18 mouse cellular contexts compared by ENCODE assay signal in the genomic region with DNA sequence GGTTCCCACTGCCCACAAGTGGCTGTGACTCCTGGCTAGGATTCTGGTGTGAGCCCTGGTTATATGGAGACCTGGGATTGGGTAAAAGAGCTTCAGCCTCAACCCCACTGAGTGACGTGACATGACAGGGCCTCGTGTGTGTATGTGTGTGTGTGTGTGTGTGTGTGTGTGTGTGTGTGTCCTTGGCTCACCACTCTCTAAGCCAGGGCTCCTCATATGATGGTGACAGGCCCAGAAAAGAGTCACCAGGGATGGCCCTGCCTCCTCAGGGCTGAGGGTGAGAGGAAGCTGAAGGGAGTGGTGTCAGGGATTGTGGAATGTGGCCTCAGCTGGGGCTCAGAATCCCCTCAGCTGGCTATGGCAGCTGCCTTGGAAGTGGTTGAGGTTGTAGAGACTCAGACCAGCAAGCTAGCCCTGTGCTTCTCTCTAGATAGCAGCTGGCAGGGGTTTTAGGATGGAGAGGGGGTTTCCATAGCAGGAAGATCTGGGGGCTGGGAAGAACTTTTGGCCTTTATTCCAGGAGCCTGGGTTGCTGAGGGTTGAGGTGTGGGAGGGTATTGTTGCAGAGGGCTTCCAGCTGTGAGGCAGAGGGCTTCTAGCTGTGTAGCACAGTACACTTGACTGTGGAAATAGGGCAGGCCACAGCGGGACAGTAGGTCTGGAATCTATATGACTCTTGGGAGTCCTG. TPM values are rescaled to one million over a fixed set of nuclear protein-coding genes. Genes with fewer than 3 reads are reported as not detected.
DNase-seq lines count a peak whose midpoint lies in the region; ATAC-seq and TF ChIP-seq lines count a peak whose summit lies in the region.
"Had no signal": no experiment of that assay in that cellular context is flagged by ENCODE, and none has a peak within 500 bp of the region (broad histone marks: within the 10 kb centered on the region; RNA-seq: fewer than 3 reads in every experiment).

No protein-coding gene starts in this region.

- H3K4me1 ChIP-seq in limb, embryonic 12.5 days (replicated peaks): peaks cover 24% of the 10 kb centered on the region
- H3K4me1 ChIP-seq in limb, embryonic 10.5 days: peaks cover 8% of the 10 kb centered on the region; the same call in 1 of the 2 replicates
- no peaks in the 10 kb centered on the region for H3K4me1 ChIP-seq in limb, embryonic 14.5 days (ENCODE audit: control insufficient read depth, insufficient read depth, low read length)
- H3K4me1 ChIP-seq: forebrain, embryonic 15.5 days had no signal

- no peak for DNase-seq in limb, embryonic 10.5 days (ENCODE audit: low spot score)
- DNase-seq in 3T3-L1 (ENCODE audit: low read depth, low spot score) (peak; percentile 52), ES-CJ7 (ENCODE audit: low read depth, low spot score) (peak; percentile 63)
- DNase-seq in limb, embryonic 14.5 days (ENCODE audit: low spot score): no peak
- no peak for DNase-seq in urinary bladder, postnatal 25 days (ENCODE audit: low spot score)
- no peak for DNase-seq in thymus, postnatal 4 days
- DNase-seq: adrenal gland, adult 2 months; cerebellum, adult 2 months; heart, postnatal 36 days; kidney, adult 2 months; liver; lung, adult 18-20 months; right cerebral cortex, postnatal 25 days; thymus, adult 2 months had no signal

- ATAC-seq in limb, embryonic 12.5 days (ENCODE audit: insufficient number of reproducible peaks, insufficient read depth, low FRiP score, low TSS enrichment, low read depth): no peak
- peak; percentile 13; the same call in 1 of the 2 replicates for ATAC-seq in limb, embryonic 14.5 days (ENCODE audit: low FRiP score, low read depth)
- ATAC-seq: forebrain, embryonic 15.5 days; hindbrain, embryonic 16.5 days had no signal

- H3K27me3 ChIP-seq in limb, embryonic 12.5 days: no peaks in the 10 kb centered on the region
- no peaks in the 10 kb centered on the region for H3K27me3 ChIP-seq in limb, embryonic 10.5 days (ENCODE audit: low read depth, poor library complexity, severe bottlenecking)
- no peaks in the 10 kb centered on the region for H3K27me3 ChIP-seq in limb, embryonic 14.5 days (ENCODE audit: control insufficient read depth, insufficient read depth, low read length)
- H3K27me3 ChIP-seq: forebrain, embryonic 15.5 days had no signal

- no peak overlapping the region for H3K4me3 ChIP-seq in limb, embryonic 12.5 days (replicated peaks)
- no peak overlapping the region for H3K4me3 ChIP-seq in limb, embryonic 10.5 days
- H3K4me3 ChIP-seq in limb, embryonic 14.5 days (replicated peaks; ENCODE audit: low read length): no peak overlapping the region
- H3K4me3 ChIP-seq: forebrain, embryonic 15.5 days; left cerebral cortex, adult 2 months had no signal

- TF ChIP-seq POLR2A in limb, embryonic 14.5 days (IDR thresholded peaks at IDR 0.05; ENCODE audit: borderline replicate concordance, extremely low read depth, insufficient read depth, insufficient read length): no peak

- H3K9ac ChIP-seq in limb, embryonic 12.5 days (replicated peaks): no peak overlapping the region
- no peak overlapping the region for H3K9ac ChIP-seq in limb, embryonic 14.5 days (ENCODE audit: low read depth, low read length, severe bottlenecking)
- H3K9ac ChIP-seq: forebrain, embryonic 15.5 days had no signal

- no peaks in the 10 kb centered on the region for H3K9me3 ChIP-seq in limb, embryonic 12.5 days
- H3K9me3 ChIP-seq in limb, embryonic 10.5 days (replicated peaks): no peaks in the 10 kb centered on the region
- no peaks in the 10 kb centered on the region for H3K9me3 ChIP-seq in limb, embryonic 14.5 days (ENCODE audit: control insufficient read depth, low read length)
- H3K9me3 ChIP-seq: forebrain, embryonic 15.5 days had no signal

- no peak overlapping the region for H3K4me2 ChIP-seq in limb, embryonic 12.5 days
- H3K4me2 ChIP-seq in limb, embryonic 14.5 days (replicated peaks; ENCODE audit: low read depth, low read length, severe bottlenecking): no peak overlapping the region
- H3K4me2 ChIP-seq: forebrain, embryonic 15.5 days had no signal

- peak overlapping the region; percentile 14; the same call in 1 of the 2 replicates for H3K27ac ChIP-seq in limb, embryonic 12.5 days
- H3K27ac ChIP-seq in limb, embryonic 10.5 days: no peak overlapping the region
- H3K27ac ChIP-seq in limb, embryonic 14.5 days (replicated peaks; ENCODE audit: low read depth, low read length): no peak overlapping the region
- H3K27ac ChIP-seq: forebrain, embryonic 15.5 days; left cerebral cortex, adult 2 months had no signal

- 64% methylated on average over 3 of the region's 3 CpGs for WGBS in limb, embryonic 12.5 days
- WGBS in limb, embryonic 10.5 days: 78% methylated on average over 3 of the region's 3 CpGs
- WGBS in limb, embryonic 14.5 days: 45% methylated on average over 3 of the region's 3 CpGs

- H3K36me3 ChIP-seq in limb, embryonic 12.5 days: no peaks in the 10 kb centered on the region
- H3K36me3 ChIP-seq in limb, embryonic 10.5 days: no peaks in the 10 kb centered on the region
- H3K36me3 ChIP-seq in limb, embryonic 14.5 days (ENCODE audit: control insufficient read depth, insufficient read depth, low read length): no peaks in the 10 kb centered on the region
- H3K36me3 ChIP-seq: forebrain, embryonic 15.5 days had no signal

RNA-seq across cellular contexts. Expression of gene 6030408B16Rik, which starts 36.0 kb away (rescaled TPM):
- 4.5 and 4.7 TPM in 2 replicates for polyA plus RNA-seq in limb, embryonic 12.5 days (2016; fragmentation: Nextera tagmentation; extraction: Ambion mirVana)
- 1.8 and 4.1 TPM in 2 replicates for polyA plus RNA-seq in limb, embryonic 10.5 days (2016; fragmentation: Nextera tagmentation; extraction: Ambion mirVana)
- polyA plus RNA-seq in limb, embryonic 14.5 days (2012; rRNA removed): 1.0 and 2.2 TPM in 2 replicates
- 0.74 and 1.8 TPM in 2 replicates for polyA plus RNA-seq in limb, embryonic 14.5 days (2014; fragmentation: Nextera tagmentation; extraction: Ambion mirVana)

RNA-seq across cellular contexts. Expression of gene Krt80, which starts 40.9 kb away (rescaled TPM):
- polyA plus RNA-seq in limb, embryonic 12.5 days (2016; fragmentation: Nextera tagmentation; extraction: Ambion mirVana): 0.09 and 0.26 TPM in 2 replicates
- polyA plus RNA-seq in limb, embryonic 10.5 days (2016; fragmentation: Nextera tagmentation; extraction: Ambion mirVana): 0.09 and 0.23 TPM in 2 replicates
- 3.3 and 3.6 TPM in 2 replicates for polyA plus RNA-seq in limb, embryonic 14.5 days (2012; rRNA removed)
- polyA plus RNA-seq in limb, embryonic 14.5 days (2014; fragmentation: Nextera tagmentation; extraction: Ambion mirVana): 3.8 TPM in 2 replicates

RNA-seq across cellular contexts. Expression of gene Atg101, which starts 44.9 kb away (rescaled TPM):
- 66.9 and 67.4 TPM in 2 replicates for polyA plus RNA-seq in limb, embryonic 12.5 days (2016; fragmentation: Nextera tagmentation; extraction: Ambion mirVana)
- polyA plus RNA-seq in limb, embryonic 10.5 days (2016; fragmentation: Nextera tagmentation; extraction: Ambion mirVana): 92.3 and 97.5 TPM in 2 replicates
- polyA plus RNA-seq in limb, embryonic 14.5 days (2012; rRNA removed): 42.9 and 47.2 TPM in 2 replicates
- polyA plus RNA-seq in limb, embryonic 14.5 days (2014; fragmentation: Nextera tagmentation; extraction: Ambion mirVana): 53.3 and 56.0 TPM in 2 replicates

Comparison
In these comparisons a context has a peak if more than half of its experiments do, and no peak if none do; other contexts are left out.
1. DNase-seq: peak in 3T3-L1 (single experiment) and ES-CJ7 (single experiment); none in limb, embryonic 10.5 days (single experiment), limb, embryonic 14.5 days (single experiment), urinary bladder, postnatal 25 days (single experiment) and thymus, postnatal 4 days (single experiment).